22 mouse cellular contexts compared by ENCODE assay signal in genomic region chr11:19468803-19469202, GRCm38 (mm10).
A peak's percentile ranks its signal among the peaks of the same experiment; 100 is the strongest.
DNase-seq lines count a peak whose midpoint lies in the region; ATAC-seq and TF ChIP-seq lines count a peak whose summit lies in the region.
"Had no signal": no experiment of that assay in that cellular context is flagged by ENCODE, and none has a peak within 500 bp of the region (broad histone marks: within the 10 kb centered on the region; RNA-seq: fewer than 3 reads in every experiment).

No protein-coding gene starts in this region.

- 70% methylated on average over 3 of the region's 3 CpGs for WGBS in kidney, embryonic 15.5 days

- 0 out of 2 replicates have a peak, but pooled peaks have one; percentile 33 for ATAC-seq in kidney, embryonic 15.5 days (replicated peaks; ENCODE audit: low FRiP score)
- ATAC-seq: forebrain, embryonic 14.5 days had no signal

- no peak overlapping the region for H3K4me3 ChIP-seq in gastrocnemius, adult 2 months
- H3K4me3 ChIP-seq in kidney, embryonic 15.5 days (replicated peaks) = no peak overlapping the region
- H3K4me3 ChIP-seq: embryonic facial prominence, embryonic 13.5 days; embryonic facial prominence, embryonic 15.5 days; erythroblast, embryonic 14.5 days; forebrain, embryonic 10.5 days; forebrain, embryonic 12.5 days had no signal

- no peaks in the 10 kb centered on the region for H3K9me3 ChIP-seq in kidney, embryonic 15.5 days (replicated peaks)
- H3K9me3 ChIP-seq: embryonic facial prominence, embryonic 15.5 days; forebrain, embryonic 10.5 days; forebrain, embryonic 12.5 days had no signal

- no peak for TF ChIP-seq CTCF in gastrocnemius, adult 2 months (IDR thresholded peaks at IDR 0.05)

- no peaks in the 10 kb centered on the region for H3K36me3 ChIP-seq in kidney, embryonic 15.5 days
- H3K36me3 ChIP-seq: embryonic facial prominence, embryonic 13.5 days; embryonic facial prominence, embryonic 15.5 days; forebrain, embryonic 10.5 days; forebrain, embryonic 12.5 days had no signal

- intact Hi-C loops in gastrocnemius, adult 2 months (cut with DNase I) = no loop called here
- intact Hi-C loops in gastrocnemius, postnatal 14 days (cut with DNase I; ENCODE audit: low total_unique reads) = no loop called here
- intact Hi-C loops in gastrocnemius, postnatal 36 days (cut with DNase I) = no loop called here

- DNase-seq in gastrocnemius, adult 2 months = peak; percentile 58
- no peak for DNase-seq in gastrocnemius, adult 8-10 months (ENCODE audit: low spot score in 2 of 2)
- DNase-seq in gastrocnemius, postnatal 14 days = peak; percentile 31
- DNase-seq in gastrocnemius, postnatal 36 days = no peak
- no peak for DNase-seq in kidney, postnatal 36 days
- DNase-seq: adrenal gland, adult 2 months; adrenal gland, postnatal 10 days; adrenal gland, postnatal 25 days; cerebellum, adult 11 months; cerebellum, adult 18-20 months; cerebellum, adult 8-10 months; cerebellum, adult 9-11 months; cerebellum, postnatal 14 days; cerebellum, postnatal 36 days; embryo, embryonic 11 days had no signal

- H3K9ac ChIP-seq in kidney, embryonic 15.5 days = no peak overlapping the region
- H3K9ac ChIP-seq: embryonic facial prominence, embryonic 13.5 days; embryonic facial prominence, embryonic 15.5 days; forebrain, embryonic 12.5 days had no signal

- no peak overlapping the region for H3K27ac ChIP-seq in gastrocnemius, adult 2 months
- H3K27ac ChIP-seq in kidney, embryonic 15.5 days = no peak overlapping the region
- H3K27ac ChIP-seq: embryonic facial prominence, embryonic 13.5 days; embryonic facial prominence, embryonic 15.5 days; forebrain, embryonic 10.5 days; forebrain, embryonic 12.5 days had no signal

- H3K4me2 ChIP-seq in kidney, embryonic 15.5 days = no peak overlapping the region
- H3K4me2 ChIP-seq: embryonic facial prominence, embryonic 13.5 days; embryonic facial prominence, embryonic 15.5 days; forebrain, embryonic 12.5 days had no signal

- H3K4me1 ChIP-seq in kidney, embryonic 15.5 days = no peaks in the 10 kb centered on the region

- H3K27me3 ChIP-seq in kidney, embryonic 15.5 days = no peaks in the 10 kb centered on the region
- H3K27me3 ChIP-seq: embryonic facial prominence, embryonic 13.5 days; embryonic facial prominence, embryonic 15.5 days had no signal

Comparison
In these comparisons a context has a peak if more than half of its experiments do, and no peak if none do; other contexts are left out.
1. DNase-seq: peak in gastrocnemius, adult 2 months (single experiment) and gastrocnemius, postnatal 14 days (single experiment); none in gastrocnemius, adult 8-10 months (0 of 2), gastrocnemius, postnatal 36 days (0 of 2) and kidney, postnatal 36 days (0 of 2).